Mouse (Mus musculus): ENCODE results near the gene Plcb4. TPM values are rescaled to one million over a fixed set of nuclear protein-coding genes. Genes with fewer than 3 reads are reported as not detected.

Plcb4 gene
- polyA plus RNA-seq, 1 experiment from 2014 or later = 13.8 TPM

- 73% methylated on average over 9 of the region's 9 CpGs for WGBS
- H3K4me2 ChIP-seq (replicated peaks; ENCODE audit: low read depth, low read length) = no peak overlapping the region
- no peaks in the 10 kb centered on the region for H3K27me3 ChIP-seq (replicated peaks; ENCODE audit: insufficient read depth, low read length)
- peaks cover 5% of the 10 kb centered on the region; the same call in 1 of the 2 replicates for H3K36me3 ChIP-seq (ENCODE audit: insufficient read depth, low read length)
- DNase-seq (ENCODE audit: low spot score) = no peak
- no peak overlapping the region for H3K27ac ChIP-seq (ENCODE audit: low read length)
- no peak for ATAC-seq
- H3K9ac ChIP-seq (replicated peaks; ENCODE audit: low read depth) = no peak overlapping the region
- no peaks in the 10 kb centered on the region for H3K4me1 ChIP-seq (ENCODE audit: insufficient read depth, low read depth, low read length)
- TF ChIP-seq EP300 (IDR thresholded peaks at IDR 0.05) (no peak), CTCF (IDR thresholded peaks at IDR 0.05) (no peak)
- H3K9me3 ChIP-seq (ENCODE audit: low read length) = no peaks in the 10 kb centered on the region
- no peak overlapping the region for H3K4me3 ChIP-seq (ENCODE audit: low read depth, low read length)
Measured at GRCm38 (mm10) chr2:135929021-135929720, 270.4 kb downstream of the Plcb4 start.

- no peaks in the 10 kb centered on the region for H3K9me3 ChIP-seq (ENCODE audit: low read length)
- no peak for TF ChIP-seq EP300 (IDR thresholded peaks at IDR 0.05)
- no peak for TF ChIP-seq CTCF (IDR thresholded peaks at IDR 0.05)
- WGBS = 69% methylated on average over 4 of the region's 4 CpGs
- no peak overlapping the region for H3K4me2 ChIP-seq (replicated peaks; ENCODE audit: low read depth, low read length)
- H3K4me3 ChIP-seq (ENCODE audit: low read depth, low read length) = no peak overlapping the region
- H3K27ac ChIP-seq (ENCODE audit: low read length) = no peak overlapping the region
- no peak for ATAC-seq
- peaks cover 5% of the 10 kb centered on the region; the same call in 1 of the 2 replicates for H3K36me3 ChIP-seq (ENCODE audit: insufficient read depth, low read length)
- DNase-seq (ENCODE audit: low spot score) = no peak
- no peaks in the 10 kb centered on the region for H3K4me1 ChIP-seq (ENCODE audit: insufficient read depth, low read depth, low read length)
- H3K27me3 ChIP-seq (replicated peaks; ENCODE audit: insufficient read depth, low read length) = no peaks in the 10 kb centered on the region
- H3K9ac ChIP-seq (replicated peaks; ENCODE audit: low read depth) = no peak overlapping the region
Measured at GRCm38 (mm10) chr2:135930696-135931095, 271.9 kb downstream of the Plcb4 start.

- ATAC-seq = no peak
- peaks cover 5% of the 10 kb centered on the region; the same call in 1 of the 2 replicates for H3K36me3 ChIP-seq (ENCODE audit: insufficient read depth, low read length)
- H3K4me1 ChIP-seq (ENCODE audit: insufficient read depth, low read depth, low read length) = no peaks in the 10 kb centered on the region
- no peaks in the 10 kb centered on the region for H3K27me3 ChIP-seq (replicated peaks; ENCODE audit: insufficient read depth, low read length)
- H3K4me3 ChIP-seq (ENCODE audit: low read depth, low read length) = no peak overlapping the region
- DNase-seq (ENCODE audit: low spot score) = no peak
- no peak overlapping the region for H3K9ac ChIP-seq (replicated peaks; ENCODE audit: low read depth)
- no peak for TF ChIP-seq CTCF (IDR thresholded peaks at IDR 0.05)
- no peak for TF ChIP-seq EP300 (IDR thresholded peaks at IDR 0.05)
- H3K4me2 ChIP-seq (replicated peaks; ENCODE audit: low read depth, low read length) = no peak overlapping the region
- H3K27ac ChIP-seq (ENCODE audit: low read length) = no peak overlapping the region
- no peaks in the 10 kb centered on the region for H3K9me3 ChIP-seq (ENCODE audit: low read length)
- WGBS = 89% methylated on average over 4 of the region's 4 CpGs
Measured at GRCm38 (mm10) chr2:135932569-135932968, 273.8 kb downstream of the Plcb4 start.

GRCm38 (mm10) chr2:135936376-135936775 lies 277.6 kb downstream of the Plcb4 start:
- TF ChIP-seq CTCF (IDR thresholded peaks at IDR 0.05) = no peak
- no peak for TF ChIP-seq EP300 (IDR thresholded peaks at IDR 0.05)
- 68% methylated on average over 6 of the region's 6 CpGs for WGBS
- Histone ChIP-seq H3K4me1 (ENCODE audit: insufficient read depth, low read depth, low read length) (no peaks in the 10 kb centered on the region), H3K9me3 (ENCODE audit: low read length) (no peaks in the 10 kb centered on the region), H3K36me3 (ENCODE audit: insufficient read depth, low read length) (peaks cover 5% of the 10 kb centered on the region), H3K4me2 (replicated peaks; ENCODE audit: low read depth, low read length) (no peak overlapping the region), H3K27me3 (replicated peaks; ENCODE audit: insufficient read depth, low read length) (no peaks in the 10 kb centered on the region), H3K27ac (ENCODE audit: low read length) (no peak overlapping the region), H3K4me3 (ENCODE audit: low read depth, low read length) (no peak overlapping the region), H3K9ac (replicated peaks; ENCODE audit: low read depth) (no peak overlapping the region)
- ATAC-seq (no peak), DNase-seq (ENCODE audit: low spot score) (no peak)

- TF ChIP-seq EP300 (IDR thresholded peaks at IDR 0.05) (no peak), CTCF (IDR thresholded peaks at IDR 0.05) (no peak)
- Histone ChIP-seq H3K9me3 (ENCODE audit: low read length) (no peaks in the 10 kb centered on the region), H3K9ac (replicated peaks; ENCODE audit: low read depth) (no peak overlapping the region), H3K27me3 (replicated peaks; ENCODE audit: insufficient read depth, low read length) (no peaks in the 10 kb centered on the region), H3K36me3 (ENCODE audit: insufficient read depth, low read length) (no peaks in the 10 kb centered on the region; the same call in 1 of the 2 replicates), H3K27ac (ENCODE audit: low read length) (no peak overlapping the region), H3K4me1 (ENCODE audit: insufficient read depth, low read depth, low read length) (no peaks in the 10 kb centered on the region), H3K4me2 (replicated peaks; ENCODE audit: low read depth, low read length) (no peak overlapping the region), H3K4me3 (ENCODE audit: low read depth, low read length) (no peak overlapping the region)
- no peak for ATAC-seq
- no peak for DNase-seq (ENCODE audit: low spot score)
- WGBS = 84% methylated on average over 6 of the region's 6 CpGs
Measured at GRCm38 (mm10) chr2:135937646-135938045, 278.8 kb downstream of the Plcb4 start.

- no peaks in the 10 kb centered on the region for H3K27me3 ChIP-seq (replicated peaks; ENCODE audit: insufficient read depth, low read length)
- no peak overlapping the region for H3K27ac ChIP-seq (ENCODE audit: low read length)
- TF ChIP-seq CTCF (IDR thresholded peaks at IDR 0.05) (no peak), EP300 (IDR thresholded peaks at IDR 0.05) (no peak)
- H3K9me3 ChIP-seq (ENCODE audit: low read length) = no peaks in the 10 kb centered on the region
- H3K4me2 ChIP-seq (replicated peaks; ENCODE audit: low read depth, low read length) = no peak overlapping the region
- no peak for ATAC-seq
- H3K36me3 ChIP-seq (ENCODE audit: insufficient read depth, low read length) = no peaks in the 10 kb centered on the region; the same call in 1 of the 2 replicates
- H3K4me3 ChIP-seq (ENCODE audit: low read depth, low read length) = no peak overlapping the region
- H3K9ac ChIP-seq (replicated peaks; ENCODE audit: low read depth) = no peak overlapping the region
- 63% methylated on average over 9 of the region's 9 CpGs for WGBS
- H3K4me1 ChIP-seq (ENCODE audit: insufficient read depth, low read depth, low read length) = no peaks in the 10 kb centered on the region
- DNase-seq (ENCODE audit: low spot score) = no peak
Measured at GRCm38 (mm10) chr2:135939933-135940332, 281.1 kb downstream of the Plcb4 start.

All from lung, postnatal 0 days (tissue).